In genomic region chr9:66510944-66511343, GRCm38 (mm10) we compare ENCODE assay signal across 7 mouse cellular contexts. TPM values are rescaled to one million over a fixed set of nuclear protein-coding genes. Genes with fewer than 3 reads are reported as not detected.
DNase-seq lines count a peak whose midpoint lies in the region; ATAC-seq and TF ChIP-seq lines count a peak whose summit lies in the region.

No protein-coding gene starts in this region.

- TF ChIP-seq CTCF in thymus, adult 2 months (IDR thresholded peaks at IDR 0.05; ENCODE audit: borderline replicate concordance, control insufficient read depth, extremely low read depth, insufficient read depth, low read length, poor library complexity): no peak

- peak overlapping the region; percentile 67 for H3K4me2 ChIP-seq in hindbrain, embryonic 12.5 days (replicated peaks)
- H3K4me2 ChIP-seq in liver, embryonic 13.5 days: peak overlapping the region; percentile 97

- TF ChIP-seq POLR2A in thymus, adult 2 months (IDR thresholded peaks at IDR 0.05; ENCODE audit: control insufficient read depth, extremely low read depth, insufficient read depth, low read length, poor library complexity): no peak

- peak overlapping the region; percentile 55; the same call in 1 of the 2 replicates for H3K27ac ChIP-seq in thymus, adult 2 months (ENCODE audit: control insufficient read depth, insufficient read depth, low read length)
- H3K27ac ChIP-seq in hindbrain, embryonic 12.5 days: peak overlapping the region; percentile 94
- peak overlapping the region; percentile 95 for H3K27ac ChIP-seq in liver, embryonic 13.5 days

- no peaks in the 10 kb centered on the region for H3K9me3 ChIP-seq in hindbrain, embryonic 12.5 days (replicated peaks)
- H3K9me3 ChIP-seq in liver, embryonic 13.5 days (replicated peaks): no peaks in the 10 kb centered on the region

- WGBS in thymus, adult 2 months: 2% methylated on average over 2 of the region's 2 CpGs
- WGBS in hindbrain, embryonic 12.5 days: 7% methylated on average over 2 of the region's 2 CpGs
- 5% methylated on average over 2 of the region's 2 CpGs for WGBS in liver, embryonic 13.5 days (ENCODE audit: insufficient replicate concordance)

- peaks cover 31% of the 10 kb centered on the region for H3K4me1 ChIP-seq in thymus, adult 2 months (replicated peaks; ENCODE audit: control insufficient read depth, insufficient read depth, low read length)
- H3K4me1 ChIP-seq in hindbrain, embryonic 12.5 days: peaks cover 17% of the 10 kb centered on the region
- peaks cover 79% of the 10 kb centered on the region for H3K4me1 ChIP-seq in liver, embryonic 13.5 days (replicated peaks)

- peaks cover 4% of the 10 kb centered on the region for H3K36me3 ChIP-seq in thymus, adult 2 months (ENCODE audit: control insufficient read depth, insufficient read depth, low read length)
- H3K36me3 ChIP-seq in hindbrain, embryonic 12.5 days: peaks cover 40% of the 10 kb centered on the region
- H3K36me3 ChIP-seq in liver, embryonic 13.5 days: peaks cover 61% of the 10 kb centered on the region

- no peak for ATAC-seq in hindbrain, embryonic 12.5 days (ENCODE audit: low FRiP score)
- no peak for ATAC-seq in liver, embryonic 13.5 days (ENCODE audit: low read depth)

- H3K9ac ChIP-seq in hindbrain, embryonic 12.5 days: peak overlapping the region; percentile 63
- H3K9ac ChIP-seq in liver, embryonic 13.5 days: peak overlapping the region; percentile 89

- H3K27me3 ChIP-seq in thymus, adult 2 months (ENCODE audit: control insufficient read depth, insufficient read depth, low read length): no peaks in the 10 kb centered on the region
- no peaks in the 10 kb centered on the region for H3K27me3 ChIP-seq in hindbrain, embryonic 12.5 days
- H3K27me3 ChIP-seq in liver, embryonic 13.5 days: no peaks in the 10 kb centered on the region

- peak overlapping the region; percentile 55; the same call in 1 of the 2 replicates for H3K4me3 ChIP-seq in thymus, adult 2 months (ENCODE audit: control insufficient read depth, insufficient read depth, low read length)
- H3K4me3 ChIP-seq in hindbrain, embryonic 12.5 days: peak overlapping the region; percentile 49
- peak overlapping the region; percentile 72 for H3K4me3 ChIP-seq in liver, embryonic 13.5 days (replicated peaks)

- no peak for DNase-seq in thymus, adult 2 months
- no peak for DNase-seq in thymus, postnatal 0 days (ENCODE audit: low spot score)
- peak; percentile 58 to 74 for DNase-seq in cerebellum, postnatal 14 days
- no peak for DNase-seq in liver, embryonic 13.5 days
- DNase-seq in thymus, postnatal 14 days: peak; percentile 49
- no peak for DNase-seq in urinary bladder, postnatal 10 days (ENCODE audit: low spot score)

RNA-seq across cellular contexts. Expression of gene Fbxl22, which starts 3.4 kb away (rescaled TPM):
- polyA plus RNA-seq in thymus, adult 2 months (2012; rRNA removed): 7.6 and 10.2 TPM in 2 replicates
- polyA plus RNA-seq in thymus, postnatal 0 days (2015; fragmentation: Nextera tagmentation; extraction: Ambion mirVana): 1.3 and 1.8 TPM in 2 replicates
- 1.9 and 2.8 TPM in 2 replicates for polyA plus RNA-seq in hindbrain, embryonic 12.5 days (2016; fragmentation: Nextera tagmentation; extraction: Ambion mirVana)
- polyA plus RNA-seq in liver, embryonic 13.5 days (2015; fragmentation: Nextera tagmentation; extraction: Ambion mirVana): 0.68 and 0.82 TPM in 2 replicates

Comparison
In these comparisons a context has a peak if more than half of its experiments do, and no peak if none do; other contexts are left out.
1. DNase-seq: peak in cerebellum, postnatal 14 days (2 of 2) and thymus, postnatal 14 days (single experiment); none in thymus, adult 2 months (single experiment), thymus, postnatal 0 days (single experiment), liver, embryonic 13.5 days (single experiment) and urinary bladder, postnatal 10 days (single experiment).
2. Peak in every context shown above with its lines, with median percentiles within 50 percentile points of each other: H3K27ac ChIP-seq and H3K4me3 ChIP-seq.